7 mouse cellular contexts compared by ENCODE assay signal in the genomic region with DNA sequence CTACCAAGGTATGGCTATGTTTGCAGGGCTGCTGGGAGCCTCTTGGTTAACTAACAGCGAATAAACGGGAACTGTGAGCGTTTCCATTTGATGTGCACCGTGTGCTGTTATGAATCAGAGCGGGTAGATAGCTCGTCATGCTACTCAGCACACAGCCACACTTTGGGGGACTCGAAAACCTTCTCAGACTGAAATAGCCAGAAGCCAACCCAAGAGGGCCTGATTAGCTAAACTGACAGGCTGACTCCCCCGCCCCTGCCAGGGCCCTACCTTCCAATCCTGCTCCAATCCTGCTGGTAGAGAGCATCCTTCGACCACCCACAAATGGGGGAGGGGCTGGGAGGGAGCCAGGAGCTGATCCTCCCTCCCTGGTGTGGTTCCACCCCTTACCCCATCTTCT. TPM values are rescaled to one million over a fixed set of nuclear protein-coding genes. Genes with fewer than 3 reads are reported as not detected.
A peak's percentile ranks its signal among the peaks of the same experiment; 100 is the strongest.
DNase-seq lines count a peak whose midpoint lies in the region; ATAC-seq and TF ChIP-seq lines count a peak whose summit lies in the region.

No protein-coding gene starts in this region.

- H3K4me2 ChIP-seq in midbrain, embryonic 13.5 days (replicated peaks) = peak overlapping the region; percentile 22
- no peak overlapping the region for H3K4me2 ChIP-seq in midbrain, embryonic 11.5 days
- H3K4me2 ChIP-seq in forebrain, embryonic 14.5 days (ENCODE audit: low read length) = peak overlapping the region; percentile 23; the same call in 1 of the 2 replicates
- H3K4me2 ChIP-seq in liver, postnatal 0 days (ENCODE audit: low read depth, low read length) = no peak overlapping the region

- H3K9ac ChIP-seq in midbrain, embryonic 13.5 days (replicated peaks) = no peak overlapping the region
- H3K9ac ChIP-seq in midbrain, embryonic 11.5 days (ENCODE audit: low read length) = no peak overlapping the region
- H3K9ac ChIP-seq in forebrain, embryonic 14.5 days (ENCODE audit: low read length) = no peak overlapping the region
- H3K9ac ChIP-seq in liver, postnatal 0 days (replicated peaks) = no peak overlapping the region

- peaks cover 15% of the 10 kb centered on the region; the same call in 1 of the 2 replicates for H3K27me3 ChIP-seq in midbrain, embryonic 13.5 days
- H3K27me3 ChIP-seq in midbrain, embryonic 11.5 days (ENCODE audit: control insufficient read depth, insufficient read depth, low read length) = peaks cover 5% of the 10 kb centered on the region; the same call in 1 of the 2 replicates
- no peaks in the 10 kb centered on the region for H3K27me3 ChIP-seq in forebrain, embryonic 14.5 days (replicated peaks; ENCODE audit: control insufficient read depth, insufficient read depth, low read length)
- peaks cover 27% of the 10 kb centered on the region for H3K27me3 ChIP-seq in liver, postnatal 0 days (ENCODE audit: insufficient read depth, low read length)

- H3K36me3 ChIP-seq in midbrain, embryonic 13.5 days = no peaks in the 10 kb centered on the region
- no peaks in the 10 kb centered on the region for H3K36me3 ChIP-seq in midbrain, embryonic 11.5 days (ENCODE audit: control insufficient read depth, insufficient read depth, low read length)
- no peaks in the 10 kb centered on the region for H3K36me3 ChIP-seq in forebrain, embryonic 14.5 days (ENCODE audit: control insufficient read depth, insufficient read depth, low read length)
- H3K36me3 ChIP-seq in liver, postnatal 0 days (replicated peaks; ENCODE audit: insufficient read depth, low read length) = no peaks in the 10 kb centered on the region

- TF ChIP-seq EP300 in liver, postnatal 0 days (IDR thresholded peaks at IDR 0.05; ENCODE audit: low read depth) = no peak

- TF ChIP-seq CTCF in liver, postnatal 0 days (IDR thresholded peaks at IDR 0.05; ENCODE audit: low read depth) = no peak

- no peak overlapping the region for H3K27ac ChIP-seq in midbrain, embryonic 13.5 days
- H3K27ac ChIP-seq in midbrain, embryonic 11.5 days (ENCODE audit: low read depth, low read length) = no peak overlapping the region
- no peak overlapping the region for H3K27ac ChIP-seq in forebrain, embryonic 14.5 days (ENCODE audit: low read depth, low read length)
- no peak overlapping the region for H3K27ac ChIP-seq in liver, postnatal 0 days (ENCODE audit: low read depth)

- no peaks in the 10 kb centered on the region for H3K9me3 ChIP-seq in midbrain, embryonic 13.5 days
- no peaks in the 10 kb centered on the region for H3K9me3 ChIP-seq in midbrain, embryonic 11.5 days (ENCODE audit: control insufficient read depth, low read length)
- no peaks in the 10 kb centered on the region for H3K9me3 ChIP-seq in forebrain, embryonic 14.5 days (replicated peaks; ENCODE audit: control insufficient read depth, low read length)
- no peaks in the 10 kb centered on the region for H3K9me3 ChIP-seq in liver, postnatal 0 days (ENCODE audit: low read length)

- H3K4me1 ChIP-seq in midbrain, embryonic 13.5 days (replicated peaks) = peaks cover 23% of the 10 kb centered on the region
- peaks cover 11% of the 10 kb centered on the region; the same call in 1 of the 2 replicates for H3K4me1 ChIP-seq in midbrain, embryonic 11.5 days (ENCODE audit: control insufficient read depth, insufficient read depth, low read length)
- H3K4me1 ChIP-seq in forebrain, embryonic 14.5 days (ENCODE audit: control insufficient read depth, insufficient read depth, low read length) = peaks cover 6% of the 10 kb centered on the region
- peaks cover 10% of the 10 kb centered on the region; the same call in 1 of the 2 replicates for H3K4me1 ChIP-seq in liver, postnatal 0 days (ENCODE audit: insufficient read depth)

- 4% methylated on average over 9 of the region's 9 CpGs for WGBS in midbrain, embryonic 13.5 days
- WGBS in midbrain, embryonic 11.5 days = 9% methylated on average over 9 of the region's 9 CpGs
- WGBS in forebrain, embryonic 14.5 days = 7% methylated on average over 9 of the region's 9 CpGs
- WGBS in liver, postnatal 0 days (ENCODE audit: insufficient replicate concordance) = 6% methylated on average over 9 of the region's 9 CpGs

- DNase-seq in midbrain, embryonic 11.5 days (ENCODE audit: low spot score, missing footprints) = no peak
- DNase-seq in forebrain, embryonic 14.5 days (ENCODE audit: low spot score) = no peak
- peak; percentile 52 to 66 for DNase-seq in layer of hippocampus, postnatal 36 days
- no peak for DNase-seq in liver, postnatal 0 days
- DNase-seq in kidney, postnatal 36 days = no peak
- no peak for DNase-seq in gastrocnemius, adult 18-20 months (ENCODE audit: low spot score)

- H3K4me3 ChIP-seq in midbrain, embryonic 13.5 days (replicated peaks) = no peak overlapping the region
- H3K4me3 ChIP-seq in midbrain, embryonic 11.5 days (ENCODE audit: low read depth, low read length) = no peak overlapping the region
- no peak overlapping the region for H3K4me3 ChIP-seq in forebrain, embryonic 14.5 days (ENCODE audit: low read depth, low read length)
- H3K4me3 ChIP-seq in liver, postnatal 0 days (ENCODE audit: low read depth, low read length) = no peak overlapping the region

- ATAC-seq in midbrain, embryonic 13.5 days = no peak
- ATAC-seq in midbrain, embryonic 11.5 days (ENCODE audit: low FRiP score) = no peak
- no peak for ATAC-seq in forebrain, embryonic 14.5 days
- no peak for ATAC-seq in liver, postnatal 0 days

RNA-seq across cellular contexts. Expression of a gene that starts 4.7 kb away (rescaled TPM):
- 8.2 and 9.6 TPM in 2 replicates for polyA plus RNA-seq in midbrain, embryonic 13.5 days (2015; fragmentation: Nextera tagmentation; extraction: Ambion mirVana)
- 3.5 and 3.7 TPM in 2 replicates for polyA plus RNA-seq in midbrain, embryonic 11.5 days (2014; fragmentation: Nextera tagmentation; extraction: Ambion mirVana)
- polyA plus RNA-seq in forebrain, embryonic 14.5 days (2014; fragmentation: Nextera tagmentation; extraction: Ambion mirVana) = 5.0 and 6.2 TPM in 2 replicates
- 10 to 100 TPM; 87.4 to 92.0 TPM for total RNA-seq in layer of hippocampus, postnatal 36 days (2021)
- polyA plus RNA-seq in liver, postnatal 0 days (2015; fragmentation: Nextera tagmentation; extraction: Ambion mirVana) = 0.06 and 0.08 TPM in 2 replicates
- total RNA-seq in gastrocnemius, adult 18-20 months (2021) = under 1 TPM; 0.25 to 0.52 TPM

RNA-seq across cellular contexts. Expression of a gene that starts 48.4 kb away (rescaled TPM):
- polyA plus RNA-seq in midbrain, embryonic 13.5 days (2015; fragmentation: Nextera tagmentation; extraction: Ambion mirVana) = 0.75 and 0.79 TPM in 2 replicates
- 0.72 and 0.77 TPM in 2 replicates for polyA plus RNA-seq in midbrain, embryonic 11.5 days (2014; fragmentation: Nextera tagmentation; extraction: Ambion mirVana)
- 0.40 and 0.51 TPM in 2 replicates for polyA plus RNA-seq in forebrain, embryonic 14.5 days (2014; fragmentation: Nextera tagmentation; extraction: Ambion mirVana)
- total RNA-seq in layer of hippocampus, postnatal 36 days (2021) = 1 to 10 TPM; 3.2 to 3.6 TPM
- polyA plus RNA-seq in liver, postnatal 0 days (2015; fragmentation: Nextera tagmentation; extraction: Ambion mirVana) = 1.3 TPM in 2 replicates
- 1 to 10 TPM; 5.2 to 8.2 TPM for total RNA-seq in gastrocnemius, adult 18-20 months (2021)

Comparison
In these comparisons a context has a peak if more than half of its experiments do, and no peak if none do; other contexts are left out.
1. H3K4me2 ChIP-seq: peak in midbrain, embryonic 13.5 days (single experiment) and forebrain, embryonic 14.5 days (single experiment); none in midbrain, embryonic 11.5 days (single experiment) and liver, postnatal 0 days (single experiment).
2. DNase-seq: peak in layer of hippocampus, postnatal 36 days (2 of 2); none in midbrain, embryonic 11.5 days (single experiment), forebrain, embryonic 14.5 days (single experiment), liver, postnatal 0 days (single experiment), kidney, postnatal 36 days (0 of 2) and gastrocnemius, adult 18-20 months (single experiment).